Mouse (Mus musculus) liver, adult (tissue): ENCODE data around the gene Sema4a.

Experiments
- GATA4 ChIP-seq: IDR thresholded peaks from 2 replicates; pipeline ENCODE4 v1.6.1; 2014; ENCODE audit warnings: mild to moderate bottlenecking, low read length; ENCODE audit not compliant: insufficient replicate concordance

Sema4a gene

GRCm38 (mm10) chr3:88495741-88496415, 34.9 kb upstream of the Sema4a start:
- TF ChIP-seq GATA4: no peak

- TF ChIP-seq GATA4: no peak
Measured at GRCm38 (mm10) chr3:88494836-88495628, 34.0 kb upstream of the Sema4a start.

- no peak for TF ChIP-seq GATA4
Measured at GRCm38 (mm10) chr3:88493706-88494582, 33.0 kb upstream of the Sema4a start.

- no peak for TF ChIP-seq GATA4
Measured at GRCm38 (mm10) chr3:88487396-88487795, 26.4 kb upstream of the Sema4a start.

- TF ChIP-seq GATA4: no peak
Measured at GRCm38 (mm10) chr3:88486887-88487286, 25.9 kb upstream of the Sema4a start.

- no peak for TF ChIP-seq GATA4
Measured at GRCm38 (mm10) chr3:88486043-88486442, 25.1 kb upstream of the Sema4a start.

GRCm38 (mm10) chr3:88484597-88485316, 23.8 kb upstream of the Sema4a start:
- no peak for TF ChIP-seq GATA4

GRCm38 (mm10) chr3:88483621-88484020, 22.6 kb upstream of the Sema4a start:
- TF ChIP-seq GATA4: no peak

GRCm38 (mm10) chr3:88483141-88483540, 22.2 kb upstream of the Sema4a start:
- no peak for TF ChIP-seq GATA4

- no peak for TF ChIP-seq GATA4
Measured at GRCm38 (mm10) chr3:88482336-88482735, 21.4 kb upstream of the Sema4a start.

- no peak for TF ChIP-seq GATA4
Measured at GRCm38 (mm10) chr3:88481372-88482040, 20.5 kb upstream of the Sema4a start.

- TF ChIP-seq GATA4: no peak
Measured at GRCm38 (mm10) chr3:88480679-88481078, 19.7 kb upstream of the Sema4a start.

- no peak for TF ChIP-seq GATA4
Measured at GRCm38 (mm10) chr3:88479828-88480227, 18.8 kb upstream of the Sema4a start.

GRCm38 (mm10) chr3:88479163-88479562, 18.2 kb upstream of the Sema4a start:
- no peak for TF ChIP-seq GATA4
